ENCODE assay signal across 19 mouse cellular contexts in the genomic region with DNA sequence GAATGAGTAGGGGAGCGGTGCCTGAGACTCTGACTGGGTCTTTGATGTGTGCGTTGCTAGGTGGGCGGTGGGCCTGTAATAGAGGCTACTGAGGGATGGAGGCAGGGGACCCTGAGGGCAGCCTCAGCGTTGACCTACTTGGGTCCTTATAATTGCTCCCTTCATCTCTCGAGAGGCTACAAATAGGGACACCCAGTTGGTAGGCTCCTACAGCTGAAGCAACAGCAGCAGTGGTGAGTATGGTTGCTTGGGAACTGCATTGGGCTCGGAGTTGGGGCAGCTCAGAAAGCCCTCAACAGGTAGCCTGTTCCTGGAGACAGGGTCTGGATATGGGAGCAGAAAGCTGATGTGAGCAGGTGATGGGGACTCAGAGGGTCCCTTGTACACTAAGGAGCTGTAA. TPM values are rescaled to one million over a fixed set of nuclear protein-coding genes. Genes with fewer than 3 reads are reported as not detected.
"Had no signal": no experiment of that assay in that cellular context is flagged by ENCODE, and none has a peak within 500 bp of the region (broad histone marks: within the 10 kb centered on the region; RNA-seq: fewer than 3 reads in every experiment).

No protein-coding gene starts in this region.

- H3K9ac ChIP-seq: kidney, embryonic 15.5 days; liver, embryonic 13.5 days; liver, postnatal 0 days; lung, embryonic 15.5 days; midbrain, embryonic 12.5 days; stomach, embryonic 15.5 days had no signal

- H3K27me3 ChIP-seq: kidney, embryonic 15.5 days; liver, embryonic 13.5 days; lung, embryonic 15.5 days; midbrain, embryonic 12.5 days; stomach, embryonic 15.5 days had no signal

- ATAC-seq: liver, postnatal 0 days; midbrain, embryonic 16.5 days had no signal

- H3K4me3 ChIP-seq: kidney, embryonic 15.5 days; left cerebral cortex, adult 2 months; liver, embryonic 13.5 days; lung, embryonic 15.5 days; midbrain, embryonic 12.5 days; stomach, embryonic 15.5 days had no signal

- H3K27ac ChIP-seq: kidney, embryonic 15.5 days; left cerebral cortex, adult 2 months; liver, embryonic 13.5 days; lung, embryonic 15.5 days; midbrain, embryonic 12.5 days had no signal

- H3K4me2 ChIP-seq: kidney, embryonic 15.5 days; liver, embryonic 13.5 days; lung, embryonic 15.5 days; midbrain, embryonic 12.5 days; stomach, embryonic 15.5 days had no signal

- H3K36me3 ChIP-seq: kidney, embryonic 15.5 days; liver, embryonic 13.5 days; lung, embryonic 15.5 days; midbrain, embryonic 12.5 days; stomach, embryonic 15.5 days had no signal

- H3K9me3 ChIP-seq: kidney, embryonic 15.5 days; liver, embryonic 13.5 days; lung, embryonic 15.5 days; midbrain, embryonic 12.5 days; stomach, embryonic 15.5 days had no signal

- DNase-seq: liver; liver, embryonic 13.5 days; liver, postnatal 0 days; thymus, postnatal 4 days had no signal

RNA-seq across cellular contexts. Expression of gene Gm42674, which starts 1.7 kb away (rescaled TPM):
- total RNA-seq: layer of hippocampus, adult 8-10 months; layer of hippocampus, postnatal 14 days; left cerebral cortex, adult 2 months; left cerebral cortex, postnatal 14 days; megakaryocyte-erythroid progenitor cell, adult 5-6 weeks had no signal
- polyA plus RNA-seq: kidney, adult 2 months; kidney, embryonic 15.5 days; large intestine, adult 2 months; limb, embryonic 11.5 days; liver, embryonic 13.5 days; liver, postnatal 0 days; lung, embryonic 15.5 days; midbrain, embryonic 12.5 days; midbrain, embryonic 16.5 days; neural tube, embryonic 14.5 days; spleen, adult 2 months; stomach, embryonic 15.5 days had no signal

RNA-seq across cellular contexts. Expression of gene S100a4, which starts 3.5 kb away (rescaled TPM):
- polyA plus RNA-seq: midbrain, embryonic 16.5 days; neural tube, embryonic 14.5 days had no signal

RNA-seq across cellular contexts. Expression of gene S100a5, which starts 8.3 kb away (rescaled TPM):
- total RNA-seq: layer of hippocampus, adult 8-10 months; layer of hippocampus, postnatal 14 days; left cerebral cortex, adult 2 months; left cerebral cortex, postnatal 14 days; megakaryocyte-erythroid progenitor cell, adult 5-6 weeks had no signal
- polyA plus RNA-seq: kidney, adult 2 months; kidney, embryonic 15.5 days; large intestine, adult 2 months; limb, embryonic 11.5 days; liver, embryonic 13.5 days; liver, postnatal 0 days; lung, embryonic 15.5 days; midbrain, embryonic 12.5 days; midbrain, embryonic 16.5 days; neural tube, embryonic 14.5 days; spleen, adult 2 months had no signal

RNA-seq across cellular contexts. Expression of gene S100a2, which starts 10.0 kb away (rescaled TPM):
- total RNA-seq: layer of hippocampus, adult 8-10 months; layer of hippocampus, postnatal 14 days; left cerebral cortex, adult 2 months; left cerebral cortex, postnatal 14 days; megakaryocyte-erythroid progenitor cell, adult 5-6 weeks had no signal
- polyA plus RNA-seq: kidney, adult 2 months; kidney, embryonic 15.5 days; large intestine, adult 2 months; limb, embryonic 11.5 days; liver, embryonic 13.5 days; liver, postnatal 0 days; lung, embryonic 15.5 days; midbrain, embryonic 12.5 days; midbrain, embryonic 16.5 days; neural tube, embryonic 14.5 days; spleen, adult 2 months; stomach, embryonic 15.5 days had no signal
